Comparison of ENCODE assay signal across 7 mouse cellular contexts in genomic region chr8:95490006-95490405, GRCm38 (mm10). TPM values are rescaled to one million over a fixed set of nuclear protein-coding genes. Genes with fewer than 3 reads are reported as not detected.
DNase-seq lines count a peak whose midpoint lies in the region; ATAC-seq and TF ChIP-seq lines count a peak whose summit lies in the region.

TSS of gene Csnk2a2 (minus strand) at chr8:95490039.

- peaks cover 32% of the 10 kb centered on the region for H3K79me2 ChIP-seq in CH12.LX (replicated peaks; ENCODE audit: control insufficient read depth, extremely low read depth, insufficient read depth, poor library complexity, severe bottlenecking)

- DNase-seq in CH12.LX (ENCODE audit: extremely low read depth), result no peak
- DNase-seq in G1E (ENCODE audit: low spot score), result no peak
- DNase-seq in hindbrain, embryonic 10.5 days (ENCODE audit: low spot score), result no peak
- no peak for DNase-seq in urinary bladder, postnatal 4 days (ENCODE audit: low spot score in 2 of 2)

- dilution Hi-C loops in CH12.LX (cut with MboI; ENCODE audit: extremely low pct_ligation_motif_present, extremely low pct_unique_long_range_greater_than_20kb, low sequenced_read_pairs), result no loop called here

- TF ChIP-seq POLR2A in CH12.LX (IDR thresholded peaks at IDR 0.05; ENCODE audit: low read depth, low read length), result no peak

- TF ChIP-seq RAD21 in CH12.LX (IDR thresholded peaks at IDR 0.05; ENCODE audit: low read depth, low read length), result no peak

- H3K4me2 ChIP-seq in CH12.LX (ENCODE audit: insufficient read depth, low read depth, poor library complexity, severe bottlenecking), result peak within 1 kb of the TSS; percentile 7
- H3K4me2 ChIP-seq in forebrain, embryonic 12.5 days, result peak within 1 kb of the TSS; percentile 60
- peak within 1 kb of the TSS; percentile 61 for H3K4me2 ChIP-seq in liver, embryonic 12.5 days
- H3K4me2 ChIP-seq in stomach, embryonic 16.5 days (ENCODE audit: low read depth, low read length), result peak within 1 kb of the TSS; percentile 63

- TF ChIP-seq EP300 in CH12.LX (IDR thresholded peaks at IDR 0.05; ENCODE audit: low read length), result no peak

- H3K9ac ChIP-seq in CH12.LX (ENCODE audit: insufficient read depth, low read depth), result peak within 1 kb of the TSS; percentile 32; the same call in 1 of the 2 replicates
- H3K9ac ChIP-seq in forebrain, embryonic 12.5 days, result peak within 1 kb of the TSS; percentile 96
- peak within 1 kb of the TSS; percentile 90 for H3K9ac ChIP-seq in liver, embryonic 12.5 days
- H3K9ac ChIP-seq in stomach, embryonic 16.5 days (ENCODE audit: low read length), result peak within 1 kb of the TSS; percentile 97

- WGBS in forebrain, embryonic 12.5 days, result 87% methylated on average over 5 of the region's 5 CpGs
- 81% methylated on average over 5 of the region's 5 CpGs for WGBS in hindbrain, embryonic 10.5 days
- WGBS in liver, embryonic 12.5 days (ENCODE audit: insufficient replicate concordance), result 73% methylated on average over 5 of the region's 5 CpGs
- 79% methylated on average over 5 of the region's 5 CpGs for WGBS in stomach, embryonic 16.5 days

- H3K4me3 ChIP-seq in CH12.LX (replicated peaks in 1 of 3; ENCODE audit: low read depth in 2 of 3, low read length in 2 of 3, poor library complexity in 1 of 3), result peak within 1 kb of the TSS; percentile 8 to 81 (median 28)
- H3K4me3 ChIP-seq in G1E (ENCODE audit: low read depth, low read length), result peak within 1 kb of the TSS; percentile 85
- peak within 1 kb of the TSS; percentile 99 for H3K4me3 ChIP-seq in forebrain, embryonic 12.5 days (replicated peaks)
- H3K4me3 ChIP-seq in hindbrain, embryonic 10.5 days, result peak within 1 kb of the TSS; percentile 94
- H3K4me3 ChIP-seq in liver, embryonic 12.5 days, result peak within 1 kb of the TSS; percentile 91
- H3K4me3 ChIP-seq in stomach, embryonic 16.5 days (replicated peaks; ENCODE audit: low read length), result peak within 1 kb of the TSS; percentile 94

- ATAC-seq in G1E (ENCODE audit: extremely low read depth, insufficient number of reproducible peaks, low FRiP score, poor library complexity, severe bottlenecking), result no peak
- ATAC-seq in forebrain, embryonic 12.5 days (ENCODE audit: low FRiP score), result no peak
- no peak for ATAC-seq in liver, embryonic 12.5 days
- ATAC-seq in stomach, embryonic 16.5 days (ENCODE audit: insufficient read depth, low FRiP score), result no peak

- H3K9me3 ChIP-seq in CH12.LX (replicated peaks; ENCODE audit: low read length), result no peaks in the 10 kb centered on the region
- no peaks in the 10 kb centered on the region for H3K9me3 ChIP-seq in G1E (replicated peaks)
- no peaks in the 10 kb centered on the region for H3K9me3 ChIP-seq in forebrain, embryonic 12.5 days
- no peaks in the 10 kb centered on the region for H3K9me3 ChIP-seq in hindbrain, embryonic 10.5 days
- H3K9me3 ChIP-seq in liver, embryonic 12.5 days (replicated peaks), result no peaks in the 10 kb centered on the region
- H3K9me3 ChIP-seq in stomach, embryonic 16.5 days (replicated peaks; ENCODE audit: control insufficient read depth, low read length), result no peaks in the 10 kb centered on the region

- no peaks in the 10 kb centered on the region for H3K27me3 ChIP-seq in CH12.LX (replicated peaks)
- peaks cover 8% of the 10 kb centered on the region for H3K27me3 ChIP-seq in G1E (ENCODE audit: insufficient read depth, low read length)
- no peaks in the 10 kb centered on the region for H3K27me3 ChIP-seq in forebrain, embryonic 12.5 days
- no peaks in the 10 kb centered on the region for H3K27me3 ChIP-seq in hindbrain, embryonic 10.5 days (ENCODE audit: insufficient read depth, poor library complexity, severe bottlenecking)
- 0 out of 2 replicates have a peak, but pooled peaks cover 4% of the 10 kb centered on the region for H3K27me3 ChIP-seq in liver, embryonic 12.5 days (replicated peaks)
- no peaks in the 10 kb centered on the region for H3K27me3 ChIP-seq in stomach, embryonic 16.5 days (ENCODE audit: control insufficient read depth, insufficient read depth, low read length)

- H3K27ac ChIP-seq in CH12.LX (ENCODE audit: insufficient read depth, low read depth), result no peak within 1 kb of the TSS
- H3K27ac ChIP-seq in forebrain, embryonic 12.5 days, result peak within 1 kb of the TSS; percentile 66; the same call in 1 of the 2 replicates
- peak within 1 kb of the TSS; percentile 94 for H3K27ac ChIP-seq in hindbrain, embryonic 10.5 days
- H3K27ac ChIP-seq in liver, embryonic 12.5 days, result no peak within 1 kb of the TSS
- H3K27ac ChIP-seq in stomach, embryonic 16.5 days (ENCODE audit: low read length), result no peak within 1 kb of the TSS

- in situ Hi-C loops in CH12.LX (cut with MboI; ENCODE audit: low pct_ligation_motif_present, low pct_unique_long_range_greater_than_20kb, low sequenced_read_pairs), result no loop called here

- H3K36me3 ChIP-seq in CH12.LX (replicated peaks in 1 of 2; ENCODE audit: control insufficient read depth in 1 of 2, insufficient read depth in 1 of 2, low read length in 1 of 2), result peaks cover 14 to 19% of the 10 kb centered on the region in 2 experiments
- H3K36me3 ChIP-seq in G1E (replicated peaks), result peaks cover 27% of the 10 kb centered on the region
- H3K36me3 ChIP-seq in forebrain, embryonic 12.5 days (replicated peaks), result peaks cover 19% of the 10 kb centered on the region
- peaks cover 24% of the 10 kb centered on the region for H3K36me3 ChIP-seq in hindbrain, embryonic 10.5 days
- H3K36me3 ChIP-seq in liver, embryonic 12.5 days, result peaks cover 24% of the 10 kb centered on the region
- H3K36me3 ChIP-seq in stomach, embryonic 16.5 days (ENCODE audit: control insufficient read depth, insufficient read depth, low read length), result no peaks in the 10 kb centered on the region

- TF ChIP-seq CTCF in CH12.LX (conservative IDR thresholded peaks at IDR 0.05 in 1 of 2, IDR thresholded peaks at IDR 0.05 in 1 of 2; ENCODE audit: low read depth in 2 of 2, low read length in 2 of 2), result no peak
- no peak for TF ChIP-seq CTCF in G1E (IDR thresholded peaks at IDR 0.05; ENCODE audit: low read depth, low read length)

- H3K4me1 ChIP-seq in CH12.LX (ENCODE audit: control insufficient read depth in 1 of 2, insufficient read depth in 2 of 2) (peaks cover 4 to 30% of the 10 kb centered on the region in 2 experiments; a peak in 2 of 4 replicates), G1E (ENCODE audit: insufficient read depth, low read depth, low read length) (peaks cover 32% of the 10 kb centered on the region)
- H3K4me1 ChIP-seq in forebrain, embryonic 12.5 days, result peaks cover 22% of the 10 kb centered on the region
- peaks cover 20% of the 10 kb centered on the region for H3K4me1 ChIP-seq in hindbrain, embryonic 10.5 days (replicated peaks)
- peaks cover 26% of the 10 kb centered on the region for H3K4me1 ChIP-seq in liver, embryonic 12.5 days
- H3K4me1 ChIP-seq in stomach, embryonic 16.5 days (ENCODE audit: control insufficient read depth, insufficient read depth, low read length), result peaks cover 13% of the 10 kb centered on the region

TF ChIP-seq in CH12.LX, 34 proteins besides CTCF, POLR2A, EP300 and RAD21:
- TF ChIP-seq MAZ (IDR thresholded peaks at IDR 0.05; ENCODE audit: low read depth, low read length) (no peak), IRF4 (IDR thresholded peaks at IDR 0.05; ENCODE audit: low read depth, low read length) (no peak), MAX (IDR thresholded peaks at IDR 0.05; ENCODE audit: low read length) (no peak), PAX5 (IDR thresholded peaks at IDR 0.05; ENCODE audit: low read length) (no peak), ELF1 (IDR thresholded peaks at IDR 0.05; ENCODE audit: low read depth, low read length) (no peak), BHLHE40 (IDR thresholded peaks at IDR 0.05; ENCODE audit: low read depth, low read length) (no peak)

RNA-seq across cellular contexts. Expression of gene Csnk2a2, which starts in this region (rescaled TPM):
- total RNA-seq in CH12.LX (2012; rRNA removed), result 32.1 and 35.7 TPM in 2 replicates
- total RNA-seq in CH12.LX (2014; rRNA removed), result 51.7 and 72.1 TPM in 2 replicates
- 126 and 133 TPM in 2 replicates for polyA plus RNA-seq in CH12.LX (2012; ENCODE audit: insufficient read length, low read depth)
- 283 and 300 TPM in 2 replicates for total RNA-seq in G1E (2014; fragmentation: Nextera tagmentation)
- total RNA-seq in G1E (2017), result 31.5 and 45.0 TPM in 2 replicates
- polyA plus RNA-seq in G1E (2012), result 30.8 and 35.8 TPM in 2 replicates
- polyA plus RNA-seq in forebrain, embryonic 12.5 days (2016; fragmentation: Nextera tagmentation; extraction: Ambion mirVana), result 13.6 and 13.7 TPM in 2 replicates
- polyA plus RNA-seq in hindbrain, embryonic 10.5 days (2016; fragmentation: Nextera tagmentation; extraction: Ambion mirVana), result 10.4 and 12.4 TPM in 2 replicates
- polyA plus RNA-seq in liver, embryonic 12.5 days (2016; fragmentation: Nextera tagmentation; extraction: Ambion mirVana), result 7.2 and 7.3 TPM in 2 replicates
- 6.8 and 7.6 TPM in 2 replicates for polyA plus RNA-seq in stomach, embryonic 16.5 days (2015; fragmentation: Nextera tagmentation; extraction: Ambion mirVana)

Comparison
In these comparisons a context has a peak if more than half of its experiments do, and no peak if none do; other contexts are left out.
1. H3K27ac ChIP-seq: peak in forebrain, embryonic 12.5 days (single experiment) and hindbrain, embryonic 10.5 days (single experiment); none in CH12.LX (single experiment), liver, embryonic 12.5 days (single experiment) and stomach, embryonic 16.5 days (single experiment).
2. H3K4me2 ChIP-seq: peak in every context shown above with its lines; median percentile 63 in stomach, embryonic 16.5 days; 61 in liver, embryonic 12.5 days; 60 in forebrain, embryonic 12.5 days; 7 in CH12.LX.
3. H3K4me3 ChIP-seq: peak in every context shown above with its lines; median percentile 99 in forebrain, embryonic 12.5 days; 94 in hindbrain, embryonic 10.5 days; 94 in stomach, embryonic 16.5 days; 91 in liver, embryonic 12.5 days; 85 in G1E; 28 in CH12.LX.
4. H3K9ac ChIP-seq: peak in every context shown above with its lines; median percentile 97 in stomach, embryonic 16.5 days; 96 in forebrain, embryonic 12.5 days; 90 in liver, embryonic 12.5 days; 32 in CH12.LX.